Mouse (Mus musculus): Measurements from ENCODE around the gene Pcbp3.

- no peak for TF ChIP-seq CTCF (conservative IDR thresholded peaks at IDR 0.05; ENCODE audit: insufficient read depth, insufficient read length, low read depth, low read length)
- TF ChIP-seq POLR2A (IDR thresholded peaks at IDR 0.05; ENCODE audit: low read depth, low read length) = no peak
These were observed 190.6 kb downstream of the Pcbp3 start for GRCm38 (mm10) chr10:76771086-76771485.
